Comparison of ENCODE assay signal across 16 mouse cellular contexts in genomic region chr13:119268301-119268675, GRCm38 (mm10).
DNase-seq lines count a peak whose midpoint lies in the region; ATAC-seq and TF ChIP-seq lines count a peak whose summit lies in the region.
"Had no signal": no experiment of that assay in that cellular context is flagged by ENCODE, and none has a peak within 500 bp of the region (broad histone marks: within the 10 kb centered on the region; RNA-seq: fewer than 3 reads in every experiment).

No protein-coding gene starts in this region.

- no peak for TF ChIP-seq CTCF in kidney, postnatal 0 days (IDR thresholded peaks at IDR 0.05; ENCODE audit: low read depth)
- TF ChIP-seq CTCF in hindbrain, postnatal 0 days (IDR thresholded peaks at IDR 0.05; ENCODE audit: low read depth), result no peak

- peak overlapping the region; percentile 25; the same call in 1 of the 2 replicates for H3K4me2 ChIP-seq in kidney, postnatal 0 days (ENCODE audit: low read length)
- no peak overlapping the region for H3K4me2 ChIP-seq in hindbrain, postnatal 0 days (ENCODE audit: low read depth, low read length)
- H3K4me2 ChIP-seq: embryonic facial prominence, embryonic 12.5 days; limb, embryonic 15.5 days; lung, embryonic 15.5 days; midbrain, embryonic 12.5 days had no signal

- no peaks in the 10 kb centered on the region for H3K9me3 ChIP-seq in kidney, postnatal 0 days (replicated peaks; ENCODE audit: low read length)
- no peaks in the 10 kb centered on the region for H3K9me3 ChIP-seq in hindbrain, postnatal 0 days (ENCODE audit: low read length)
- H3K9me3 ChIP-seq: embryonic facial prominence, embryonic 12.5 days; limb, embryonic 15.5 days; lung, embryonic 15.5 days; midbrain, embryonic 12.5 days had no signal

- H3K9ac ChIP-seq in kidney, postnatal 0 days (ENCODE audit: low read depth, low read length), result no peak overlapping the region
- no peak overlapping the region for H3K9ac ChIP-seq in hindbrain, postnatal 0 days (replicated peaks; ENCODE audit: low read length)
- H3K9ac ChIP-seq: embryonic facial prominence, embryonic 12.5 days; limb, embryonic 15.5 days; lung, embryonic 15.5 days; midbrain, embryonic 12.5 days had no signal

- ATAC-seq in kidney, postnatal 0 days (replicated peaks; ENCODE audit: low FRiP score, low read depth), result no peak
- no peak for ATAC-seq in hindbrain, postnatal 0 days
- ATAC-seq: activated CD4-positive, CD25-positive, alpha-beta regulatory T cell, adult 4 months had no signal

- H3K4me1 ChIP-seq in kidney, postnatal 0 days (replicated peaks; ENCODE audit: insufficient read depth, low read length), result no peaks in the 10 kb centered on the region
- H3K4me1 ChIP-seq in hindbrain, postnatal 0 days (ENCODE audit: insufficient read depth, low read length), result no peaks in the 10 kb centered on the region
- H3K4me1 ChIP-seq: embryonic facial prominence, embryonic 12.5 days; limb, embryonic 15.5 days; midbrain, embryonic 12.5 days had no signal

- H3K27ac ChIP-seq in kidney, postnatal 0 days, result no peak overlapping the region
- no peak overlapping the region for H3K27ac ChIP-seq in hindbrain, postnatal 0 days
- H3K27ac ChIP-seq: embryonic facial prominence, embryonic 12.5 days; limb, embryonic 15.5 days; lung, embryonic 15.5 days; midbrain, embryonic 12.5 days had no signal

- no peaks in the 10 kb centered on the region for H3K27me3 ChIP-seq in kidney, postnatal 0 days (ENCODE audit: insufficient read depth, low read length)
- H3K27me3 ChIP-seq in hindbrain, postnatal 0 days (ENCODE audit: insufficient read depth, low read length), result no peaks in the 10 kb centered on the region
- H3K27me3 ChIP-seq: CH12.LX; embryonic facial prominence, embryonic 12.5 days; limb, embryonic 15.5 days; lung, embryonic 15.5 days; midbrain, embryonic 12.5 days had no signal

- H3K4me3 ChIP-seq in kidney, postnatal 0 days (replicated peaks; ENCODE audit: low read depth, low read length), result no peak overlapping the region
- no peak overlapping the region for H3K4me3 ChIP-seq in hindbrain, postnatal 0 days (ENCODE audit: low read length)
- H3K4me3 ChIP-seq: embryonic facial prominence, embryonic 12.5 days; limb, embryonic 15.5 days; lung, embryonic 15.5 days; midbrain, embryonic 12.5 days had no signal

- H3K36me3 ChIP-seq in kidney, postnatal 0 days (ENCODE audit: insufficient read depth, low read length), result no peaks in the 10 kb centered on the region
- H3K36me3 ChIP-seq in hindbrain, postnatal 0 days (ENCODE audit: insufficient read depth, low read length), result no peaks in the 10 kb centered on the region
- H3K36me3 ChIP-seq: embryonic facial prominence, embryonic 12.5 days; limb, embryonic 15.5 days; lung, embryonic 15.5 days; midbrain, embryonic 12.5 days had no signal

- peak; percentile 6 for DNase-seq in embryo, embryonic 10.5 days (ENCODE audit: low spot score)
- no peak for DNase-seq in embryo, embryonic 9.5 days (ENCODE audit: extremely low spot score)
- peak; percentile 4 to 9 for DNase-seq in lung, adult 18-20 months
- no peak for DNase-seq in lung, postnatal 25 days (ENCODE audit: low spot score)
- peak; percentile 13 for DNase-seq in R1 (ENCODE audit: low read depth, low spot score)
- DNase-seq in kidney, postnatal 0 days (ENCODE audit: low spot score), result peak; percentile 52
- DNase-seq in hindbrain, postnatal 0 days (ENCODE audit: low spot score), result no peak
- DNase-seq in adrenal gland, postnatal 36 days, result no peak
- DNase-seq: cerebellum, postnatal 14 days; heart, adult 18-20 months had no signal

- 30% methylated on average over 10 of the region's 10 CpGs for WGBS in kidney, postnatal 0 days
- 89% methylated on average over 10 of the region's 10 CpGs for WGBS in hindbrain, postnatal 0 days

Comparison
In these comparisons a context has a peak if more than half of its experiments do, and no peak if none do; other contexts are left out.
1. DNase-seq: peak in embryo, embryonic 10.5 days (single experiment), lung, adult 18-20 months (2 of 2), R1 (single experiment) and kidney, postnatal 0 days (single experiment); none in embryo, embryonic 9.5 days (single experiment), lung, postnatal 25 days (single experiment), hindbrain, postnatal 0 days (single experiment) and adrenal gland, postnatal 36 days (0 of 2).